8 mouse cellular contexts compared by ENCODE assay signal in genomic region chr13:112287571-112288224, GRCm38 (mm10). TPM values are rescaled to one million over a fixed set of nuclear protein-coding genes. Genes with fewer than 3 reads are reported as not detected.
DNase-seq lines count a peak whose midpoint lies in the region; ATAC-seq and TF ChIP-seq lines count a peak whose summit lies in the region.

No protein-coding gene starts in this region.

- peak overlapping the region; percentile 12 for H3K4me3 ChIP-seq in heart, embryonic 11.5 days (ENCODE audit: low read depth, low read length)
- peak overlapping the region; percentile 32 for H3K4me3 ChIP-seq in forebrain, postnatal 0 days (ENCODE audit: low read depth, low read length)
- H3K4me3 ChIP-seq in liver, embryonic 15.5 days (replicated peaks): no peak overlapping the region

- peak overlapping the region; percentile 24; the same call in 1 of the 2 replicates for H3K27ac ChIP-seq in heart, embryonic 11.5 days (ENCODE audit: low read depth, low read length)
- peak overlapping the region; percentile 76 for H3K27ac ChIP-seq in forebrain, postnatal 0 days (ENCODE audit: low read depth, low read length)
- H3K27ac ChIP-seq in liver, embryonic 15.5 days (replicated peaks): peak overlapping the region; percentile 20; the same call in 1 of the 2 replicates

- H3K27me3 ChIP-seq in heart, embryonic 11.5 days (ENCODE audit: control insufficient read depth, insufficient read depth, low read length): no peaks in the 10 kb centered on the region
- H3K27me3 ChIP-seq in forebrain, postnatal 0 days (ENCODE audit: insufficient read depth, low read length): no peaks in the 10 kb centered on the region
- H3K27me3 ChIP-seq in liver, embryonic 15.5 days: peaks cover 7% of the 10 kb centered on the region; the same call in 1 of the 2 replicates

- peaks cover 9% of the 10 kb centered on the region for H3K4me1 ChIP-seq in heart, embryonic 11.5 days (ENCODE audit: control insufficient read depth, insufficient read depth, low read length)
- H3K4me1 ChIP-seq in forebrain, postnatal 0 days (ENCODE audit: insufficient read depth): peaks cover 8% of the 10 kb centered on the region
- peaks cover 10% of the 10 kb centered on the region for H3K4me1 ChIP-seq in liver, embryonic 15.5 days (replicated peaks)

- H3K4me2 ChIP-seq in heart, embryonic 11.5 days: peak overlapping the region; percentile 58
- H3K4me2 ChIP-seq in forebrain, postnatal 0 days (ENCODE audit: low read depth): peak overlapping the region; percentile 56
- peak overlapping the region; percentile 43 for H3K4me2 ChIP-seq in liver, embryonic 15.5 days

- no peaks in the 10 kb centered on the region for H3K36me3 ChIP-seq in heart, embryonic 11.5 days (ENCODE audit: control insufficient read depth, insufficient read depth, low read length)
- no peaks in the 10 kb centered on the region for H3K36me3 ChIP-seq in forebrain, postnatal 0 days (ENCODE audit: insufficient read depth)
- no peaks in the 10 kb centered on the region for H3K36me3 ChIP-seq in liver, embryonic 15.5 days (replicated peaks)

- intact Hi-C loops in heart, postnatal 25 days (cut with DNase I): no loop called here

- 52% methylated on average over 6 of the region's 6 CpGs for WGBS in heart, embryonic 11.5 days (ENCODE audit: insufficient replicate concordance)
- WGBS in forebrain, postnatal 0 days: 45% methylated on average over 6 of the region's 6 CpGs
- whole genome bisulfite sequencing in liver, embryonic 15.5 days (ENCODE audit: insufficient replicate concordance): 36% methylated on average over 6 of the region's 6 CpGs

- ATAC-seq in heart, embryonic 11.5 days (replicated peaks; ENCODE audit: insufficient number of reproducible peaks, low FRiP score, low TSS enrichment): no peak
- peak; percentile 54 for ATAC-seq in forebrain, postnatal 0 days
- ATAC-seq in liver, embryonic 15.5 days (ENCODE audit: insufficient read depth): peak; percentile 47; the same call in 1 of the 2 replicates

- H3K9me3 ChIP-seq in heart, embryonic 11.5 days (replicated peaks; ENCODE audit: control insufficient read depth, low read length): no peaks in the 10 kb centered on the region
- H3K9me3 ChIP-seq in forebrain, postnatal 0 days (ENCODE audit: low read length): no peaks in the 10 kb centered on the region
- H3K9me3 ChIP-seq in liver, embryonic 15.5 days (replicated peaks): no peaks in the 10 kb centered on the region

- DNase-seq in heart, postnatal 25 days (ENCODE audit: low spot score): no peak
- peak; percentile 47 for DNase-seq in MEL-GATA-1-ER (ENCODE audit: extremely low read depth, low read depth)
- no peak for DNase-seq in forebrain, postnatal 0 days
- DNase-seq in thymus, postnatal 25 days: peak; percentile 42
- DNase-seq in adrenal gland, postnatal 36 days: no peak
- no peak for DNase-seq in left cerebral cortex, adult 8-10 months (ENCODE audit: low spot score in 2 of 2)

- no peak for TF ChIP-seq CTCF in forebrain, postnatal 0 days (IDR thresholded peaks at IDR 0.05; ENCODE audit: low read depth)

- H3K9ac ChIP-seq in heart, embryonic 11.5 days (ENCODE audit: low read depth, low read length): peak overlapping the region; percentile 34; the same call in 1 of the 2 replicates
- H3K9ac ChIP-seq in forebrain, postnatal 0 days: no peak overlapping the region
- H3K9ac ChIP-seq in liver, embryonic 15.5 days: no peak overlapping the region

RNA-seq across cellular contexts. Expression of gene Ankrd55, which starts 0.6 kb away (rescaled TPM):
- 0.14 and 0.63 TPM in 2 replicates for polyA plus RNA-seq in heart, embryonic 11.5 days (2014; fragmentation: Nextera tagmentation; extraction: Ambion mirVana)
- under 1 TPM; 0.25 to 0.34 TPM for total RNA-seq in heart, postnatal 25 days (2021)
- total RNA-seq in forebrain, postnatal 0 days (2014; rRNA removed): 10.5 and 15.6 TPM in 2 replicates
- polyA plus RNA-seq in forebrain, postnatal 0 days (2015; fragmentation: Nextera tagmentation; extraction: Ambion mirVana): 3.4 and 5.7 TPM in 2 replicates
- 0.08 and 0.39 TPM in 2 replicates for polyA plus RNA-seq in liver, embryonic 15.5 days (2015; fragmentation: Nextera tagmentation; extraction: Ambion mirVana)
- 10 to 100 TPM in 1 of 2 experiments, under 1 TPM in 1; 0.46 to 22.1 TPM for total RNA-seq in adrenal gland, postnatal 36 days (2021)
- 1 to 10 TPM; 3.9 to 5.8 (median 5.0) TPM for total RNA-seq in left cerebral cortex, adult 8-10 months (2022)

Comparison
In these comparisons a context has a peak if more than half of its experiments do, and no peak if none do; other contexts are left out.
1. H3K27ac ChIP-seq: peak in every context shown above with its lines; median percentile 76 in forebrain, postnatal 0 days; 24 in heart, embryonic 11.5 days; 20 in liver, embryonic 15.5 days.
2. DNase-seq: peak in MEL-GATA-1-ER (single experiment) and thymus, postnatal 25 days (single experiment); none in heart, postnatal 25 days (single experiment), forebrain, postnatal 0 days (single experiment), adrenal gland, postnatal 36 days (0 of 2) and left cerebral cortex, adult 8-10 months (0 of 2).
3. Peak in every context shown above with its lines, with median percentiles within 50 percentile points of each other: H3K4me2 ChIP-seq.